Mouse (Mus musculus) T-helper 2 cell (primary cell): ENCODE results near the gene Tmem92.
"Not testable (repeated sequence)": the region's sequence is repeated elsewhere in the genome, so short reads cannot be mapped to it uniquely, and the experiment has no call there.

Experiments
- in situ Hi-C: fragments of 300-600 bp; cut with MboI, MseI; formaldehyde crosslinking; loops from one replicate; pipeline ENCODE4 v1.15.1; 2025; ENCODE audit warnings: high pct_unique_total_duplicates

Gene Tmem92

GRCm38 (mm10) chr11:94782603-94783002, at the start of gene Tmem92:
Gene Tmem92 (minus strand): TSS chr11:94782703.
- in situ Hi-C loops: loop anchor here (5.0 kb wide), 1 partner anchor 50 kb away; no protein-coding TSS in a partner anchor

- in situ Hi-C loops: no loop called here
These were observed 46.5 kb upstream of the Tmem92 start for GRCm38 (mm10) chr11:94828966-94829365.

- in situ Hi-C loops: not testable (repeated sequence)
These were observed 36.9 kb upstream of the Tmem92 start for GRCm38 (mm10) chr11:94819427-94819826.

GRCm38 (mm10) chr11:94818946-94819345, 36.4 kb upstream of the Tmem92 start:
- in situ Hi-C loops: not testable (repeated sequence)

- in situ Hi-C loops: not testable (repeated sequence)
These were observed 29.0 kb upstream of the Tmem92 start for GRCm38 (mm10) chr11:94811537-94811936.

- in situ Hi-C loops: no loop called here
These were observed 9.2 kb upstream of the Tmem92 start for GRCm38 (mm10) chr11:94791700-94792099.

GRCm38 (mm10) chr11:94785247-94785646, 2.7 kb upstream of the Tmem92 start:
- in situ Hi-C loops: no loop called here

GRCm38 (mm10) chr11:94774887-94775497, 7.5 kb downstream of the Tmem92 start:
- in situ Hi-C loops: no loop called here

- in situ Hi-C loops: no loop called here
These were observed 8.7 kb downstream of the Tmem92 start for GRCm38 (mm10) chr11:94773851-94774250.

GRCm38 (mm10) chr11:94772363-94773055, 10.0 kb downstream of the Tmem92 start:
- in situ Hi-C loops: no loop called here

- in situ Hi-C loops: no loop called here
These were observed 15.3 kb downstream of the Tmem92 start for GRCm38 (mm10) chr11:94767241-94767640.

GRCm38 (mm10) chr11:94762775-94763174, 19.7 kb downstream of the Tmem92 start:
- in situ Hi-C loops: no loop called here

- in situ Hi-C loops: no loop called here
These were observed 20.2 kb downstream of the Tmem92 start for GRCm38 (mm10) chr11:94762281-94762680.

- in situ Hi-C loops: no loop called here
These were observed 21.7 kb downstream of the Tmem92 start for GRCm38 (mm10) chr11:94760799-94761198.

GRCm38 (mm10) chr11:94760364-94760763, 22.1 kb downstream of the Tmem92 start:
- in situ Hi-C loops: no loop called here

- in situ Hi-C loops: loop anchor here (10.0 kb wide), 1 partner anchor 405 kb away; no protein-coding TSS in a partner anchor
These were observed 22.6 kb downstream of the Tmem92 start for GRCm38 (mm10) chr11:94759916-94760315.

- in situ Hi-C loops: loop anchor here (10.0 kb wide), 1 partner anchor 398 kb away; no protein-coding TSS in a partner anchor
These were observed 29.4 kb downstream of the Tmem92 start for GRCm38 (mm10) chr11:94752946-94753713.

- in situ Hi-C loops: no loop called here
These were observed 40.7 kb downstream of the Tmem92 start, which contains the start of gene Cdc34b for GRCm38 (mm10) chr11:94741732-94742272. Gene Cdc34b (plus strand): TSS chr11:94741782.

GRCm38 (mm10) chr11:94735746-94736145, 46.8 kb downstream of the Tmem92 start:
- in situ Hi-C loops: no loop called here

- in situ Hi-C loops: no loop called here
These were observed 49.7 kb downstream of the Tmem92 start for GRCm38 (mm10) chr11:94732773-94733172.

- in situ Hi-C loops: no loop called here
These were observed 51.3 kb downstream of the Tmem92 start for GRCm38 (mm10) chr11:94731229-94731628.

- in situ Hi-C loops: no loop called here
These were observed 52.2 kb downstream of the Tmem92 start for GRCm38 (mm10) chr11:94730261-94730660.
